Mouse (Mus musculus) limb, embryonic 11.5 days (tissue): ENCODE measurements at regions not wholly inside any gene's neighbourhood (a gene's known extent, or its start where the extent isn't known, plus 50 kb on each side); places are given as distances from the start of the nearest gene placed in this dataset.

Experiments used
- ATAC-seq: fragments of 200-750 bp; cut with Nextera tagmentation; 2 replicates; pipeline ENCODE4 v1.8.0; 2017; ENCODE audit warnings: low read depth; ENCODE audit not compliant: insufficient number of reproducible peaks, low FRiP score, low TSS enrichment
- DNase-seq: peaks from one replicate; pipeline ENCODE4 v3.0.0-alpha.2; 2015; ENCODE audit warnings: low spot score
- H3K27ac ChIP-seq: fragments of 300-500 bp; sonication (generic); replicated peaks from 2 replicates; pipeline ENCODE4 v1.5.1; 2014; ENCODE audit warnings: low read depth, mild to moderate bottlenecking, low read length
- H3K27me3 ChIP-seq: fragments of 300-500 bp; sonication (generic); 2 replicates; pipeline ENCODE4 v1.6.1; 2014; ENCODE audit warnings: mild to moderate bottlenecking, low read length, mixed read lengths; ENCODE audit not compliant: control insufficient read depth, insufficient read depth
- H3K36me3 ChIP-seq: fragments of 300-500 bp; sonication (generic); 2 replicates; pipeline ENCODE4 v1.6.1; 2014; ENCODE audit warnings: mild to moderate bottlenecking, low read length, moderate library complexity, mixed read lengths; ENCODE audit not compliant: control insufficient read depth, insufficient read depth
- H3K4me1 ChIP-seq: fragments of 300-500 bp; sonication (generic); 2 replicates; pipeline ENCODE4 v1.6.1; 2014; ENCODE audit warnings: low read length, mixed read lengths; ENCODE audit not compliant: control insufficient read depth, insufficient read depth
- H3K4me2 ChIP-seq: fragments of 300-500 bp; sonication (generic); 2 replicates; pipeline ENCODE4 v1.6.1; 2014; ENCODE audit warnings: low read depth, mild to moderate bottlenecking, moderate library complexity; ENCODE audit not compliant: severe bottlenecking
- H3K4me3 ChIP-seq: fragments of 300-500 bp; sonication (generic); 2 replicates; pipeline ENCODE4 v1.5.1; 2014; ENCODE audit warnings: low read depth, low read length
- H3K9ac ChIP-seq: fragments of 300-500 bp; sonication (generic); 2 replicates; pipeline ENCODE4 v1.6.1; 2014; ENCODE audit warnings: mild to moderate bottlenecking, low read length
- H3K9me3 ChIP-seq: fragments of 300-500 bp; sonication (generic); 2 replicates; pipeline ENCODE4 v1.6.1; 2016; ENCODE audit warnings: low read length; ENCODE audit not compliant: control insufficient read depth
- WGBS: fragments of 180-500 bp; shearing (Covaris S2); extraction: QIAGEN DNeasy Blood & Tissue Kit; methylation state at CpG from one replicate; pipeline ENCODE4 v1.1.7; 2014; 5-methylcytosine and 5-hydroxymethylcytosine counted together

DNA sequence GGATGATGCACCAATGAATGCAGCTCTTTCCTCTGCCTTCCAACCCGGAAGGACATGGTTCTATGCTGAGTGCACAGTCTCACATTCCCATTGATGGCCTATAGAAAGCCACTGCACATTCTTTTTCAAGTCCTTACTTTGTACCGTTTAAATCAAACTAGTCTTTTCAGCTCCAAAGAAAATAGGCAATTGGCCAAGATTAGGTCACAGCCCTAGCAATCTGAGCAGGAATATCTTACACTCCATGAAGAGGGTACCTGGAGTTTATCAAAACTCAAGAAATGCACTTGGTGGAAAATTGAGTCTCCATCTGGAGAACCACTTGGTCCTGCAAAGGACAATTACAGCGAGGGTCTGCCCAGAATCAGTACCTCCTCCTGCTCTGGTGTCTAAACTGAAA is 253.4 kb downstream of the Sox4 start:
- WGBS, result 72% methylated on average over 3 of the region's 3 CpGs
- no peak overlapping the region for H3K9ac ChIP-seq
- no peaks in the 10 kb centered on the region for H3K9me3 ChIP-seq
- no peaks in the 10 kb centered on the region for H3K36me3 ChIP-seq
- DNase-seq (no peak), ATAC-seq (no peak)
- H3K27me3 ChIP-seq, result no peaks in the 10 kb centered on the region
- no peak overlapping the region for H3K4me2 ChIP-seq
- H3K4me1 ChIP-seq, result peaks cover 30% of the 10 kb centered on the region
- H3K27ac ChIP-seq, result no peak overlapping the region
- H3K4me3 ChIP-seq, result no peak overlapping the region

DNA sequence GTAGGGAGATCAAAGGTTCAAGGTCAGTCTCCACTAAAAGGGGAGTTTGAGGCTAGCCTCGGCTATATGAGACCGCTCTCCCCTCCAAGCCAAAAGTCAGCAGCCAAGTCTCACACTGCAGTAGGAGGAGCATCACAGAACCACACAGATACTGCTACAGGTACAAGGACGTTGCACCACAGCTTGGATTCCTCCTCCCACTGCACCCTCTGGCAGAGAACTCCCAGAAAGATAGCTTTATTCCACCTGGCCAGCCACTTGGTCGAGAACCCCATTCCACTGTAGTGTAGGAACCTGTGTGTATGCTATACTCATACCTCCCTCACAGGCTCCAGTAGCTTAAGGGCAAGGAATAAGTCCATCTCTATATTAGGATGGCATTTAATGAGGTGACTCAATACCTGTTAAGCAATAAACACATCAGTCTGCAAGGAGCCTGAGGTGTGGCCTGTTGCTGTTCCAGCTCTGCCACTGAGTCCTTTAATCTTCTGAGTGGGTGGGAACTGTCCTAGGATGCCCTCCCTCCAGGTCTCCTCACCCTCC is 254.0 kb downstream of the Sox4 start:
- H3K9me3 ChIP-seq, result no peaks in the 10 kb centered on the region
- no peak overlapping the region for H3K9ac ChIP-seq
- no peak for DNase-seq
- no peak overlapping the region for H3K4me2 ChIP-seq
- no peak for ATAC-seq
- WGBS, result 82% methylated on average over 4 of the region's 4 CpGs
- no peaks in the 10 kb centered on the region for H3K36me3 ChIP-seq
- no peaks in the 10 kb centered on the region for H3K27me3 ChIP-seq
- H3K4me1 ChIP-seq, result peaks cover 30% of the 10 kb centered on the region
- H3K27ac ChIP-seq, result no peak overlapping the region
- no peak overlapping the region for H3K4me3 ChIP-seq

DNA sequence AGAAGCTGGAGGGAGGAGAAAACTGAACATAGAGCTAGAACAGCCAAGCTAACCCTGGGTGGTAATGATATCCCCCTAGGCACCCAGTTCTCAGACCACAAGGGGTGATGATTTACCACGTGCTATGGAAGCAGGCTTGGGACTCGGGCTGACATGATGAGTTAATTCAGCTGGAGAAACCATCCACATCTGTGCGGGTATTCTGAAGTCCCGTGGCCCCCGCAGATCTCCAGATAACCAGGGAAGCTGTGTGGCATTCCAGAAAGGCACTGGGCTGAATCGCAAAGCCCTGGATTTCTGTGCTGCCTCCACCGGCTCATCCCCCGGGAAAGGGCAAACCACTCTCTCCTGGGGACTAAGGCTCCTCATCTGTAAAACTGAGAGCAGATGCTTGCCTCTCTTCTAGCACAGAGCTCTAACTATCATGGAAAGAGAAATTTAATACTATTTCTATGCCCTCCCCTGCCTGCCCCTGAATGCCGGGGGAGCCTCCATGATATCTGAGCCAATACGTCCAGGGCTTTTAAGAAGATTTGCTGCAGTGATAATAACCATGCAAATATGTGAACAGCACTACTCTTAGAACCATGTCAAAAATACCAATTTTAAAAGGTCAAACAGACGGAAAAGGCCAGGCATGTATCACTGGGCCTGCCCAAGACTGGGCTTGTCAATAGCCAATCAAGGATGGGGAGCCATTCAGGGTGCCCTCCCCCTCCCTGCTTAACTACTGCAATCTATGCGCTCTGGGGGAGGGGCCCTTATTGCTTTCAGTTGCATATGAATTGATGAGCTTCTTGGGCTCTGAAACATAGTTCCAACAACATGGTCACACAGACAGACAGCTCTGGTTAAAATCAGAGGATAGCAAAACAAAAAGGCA is 255.5 kb downstream of the Sox4 start:
- 0 out of 2 replicates have a peak overlapping the region, but pooled peaks have one; percentile 33 for H3K27ac ChIP-seq
- H3K36me3 ChIP-seq, result no peaks in the 10 kb centered on the region
- ATAC-seq, result 0 out of 2 replicates have a peak, but pooled peaks have one; percentile 14
- 28% methylated on average over 12 of the region's 12 CpGs for WGBS
- peaks cover 36% of the 10 kb centered on the region for H3K4me1 ChIP-seq
- DNase-seq, result peak; percentile 38
- H3K9me3 ChIP-seq, result no peaks in the 10 kb centered on the region
- 0 out of 2 replicates have a peak overlapping the region, but pooled peaks have one; percentile 10 for H3K4me2 ChIP-seq
- no peak overlapping the region for H3K4me3 ChIP-seq
- H3K27me3 ChIP-seq, result no peaks in the 10 kb centered on the region
- no peak overlapping the region for H3K9ac ChIP-seq

DNA sequence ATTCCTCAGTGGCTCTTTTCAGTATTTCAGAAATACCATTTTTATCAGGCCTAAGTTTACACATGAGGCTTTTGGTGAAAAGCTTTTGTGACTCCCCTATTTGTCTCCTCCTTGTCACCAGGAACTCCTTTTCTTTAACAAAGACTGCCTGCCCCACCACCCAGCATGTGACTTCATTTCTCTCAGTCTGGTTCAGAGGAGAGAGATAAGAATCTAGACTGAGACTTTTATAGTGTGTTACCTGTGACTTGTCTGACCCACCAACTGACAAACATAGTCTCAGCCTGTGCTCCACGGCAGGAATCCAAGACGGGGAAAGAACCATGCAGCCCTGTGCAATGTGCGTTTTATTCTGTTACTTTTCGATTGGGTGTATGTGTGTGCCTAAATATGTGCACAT is 260.4 kb downstream of the Sox4 start:
- no peak for ATAC-seq
- H3K4me1 ChIP-seq, result peaks cover 45% of the 10 kb centered on the region
- WGBS, result 36% methylated on average over 4 of the region's 4 CpGs
- no peak overlapping the region for H3K4me3 ChIP-seq
- H3K36me3 ChIP-seq, result no peaks in the 10 kb centered on the region
- H3K9me3 ChIP-seq, result no peaks in the 10 kb centered on the region
- DNase-seq, result no peak
- H3K27me3 ChIP-seq, result no peaks in the 10 kb centered on the region
- no peak overlapping the region for H3K4me2 ChIP-seq
- H3K9ac ChIP-seq, result no peak overlapping the region
- H3K27ac ChIP-seq, result no peak overlapping the region

DNA sequence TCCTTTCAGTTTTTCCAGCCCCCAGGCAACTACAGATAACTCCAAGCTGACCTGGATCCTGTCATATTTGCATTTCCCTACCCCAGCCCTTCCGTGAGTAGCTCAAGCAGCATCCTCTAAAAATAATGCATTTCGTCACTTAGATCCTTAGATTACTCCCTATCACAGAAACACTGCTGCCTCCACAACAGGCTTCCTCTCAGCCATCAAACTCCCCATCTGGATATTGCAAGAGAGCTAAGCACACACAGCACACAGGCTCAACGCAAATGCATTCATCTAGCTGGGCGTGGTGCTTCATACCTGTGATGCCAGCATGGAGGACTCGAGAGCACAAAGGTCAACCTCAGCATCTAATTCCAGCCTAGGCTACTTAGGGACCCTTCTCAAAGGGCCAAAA is 260.9 kb downstream of the Sox4 start:
- Histone ChIP-seq H3K4me3 (no peak overlapping the region), H3K9me3 (no peaks in the 10 kb centered on the region), H3K4me1 (peaks cover 40% of the 10 kb centered on the region), H3K9ac (no peak overlapping the region), H3K4me2 (no peak overlapping the region), H3K27ac (no peak overlapping the region), H3K27me3 (no peaks in the 10 kb centered on the region), H3K36me3 (no peaks in the 10 kb centered on the region)
- DNase-seq (no peak), ATAC-seq (no peak)
- 57% methylated on average over 5 of the region's 5 CpGs for WGBS

DNA sequence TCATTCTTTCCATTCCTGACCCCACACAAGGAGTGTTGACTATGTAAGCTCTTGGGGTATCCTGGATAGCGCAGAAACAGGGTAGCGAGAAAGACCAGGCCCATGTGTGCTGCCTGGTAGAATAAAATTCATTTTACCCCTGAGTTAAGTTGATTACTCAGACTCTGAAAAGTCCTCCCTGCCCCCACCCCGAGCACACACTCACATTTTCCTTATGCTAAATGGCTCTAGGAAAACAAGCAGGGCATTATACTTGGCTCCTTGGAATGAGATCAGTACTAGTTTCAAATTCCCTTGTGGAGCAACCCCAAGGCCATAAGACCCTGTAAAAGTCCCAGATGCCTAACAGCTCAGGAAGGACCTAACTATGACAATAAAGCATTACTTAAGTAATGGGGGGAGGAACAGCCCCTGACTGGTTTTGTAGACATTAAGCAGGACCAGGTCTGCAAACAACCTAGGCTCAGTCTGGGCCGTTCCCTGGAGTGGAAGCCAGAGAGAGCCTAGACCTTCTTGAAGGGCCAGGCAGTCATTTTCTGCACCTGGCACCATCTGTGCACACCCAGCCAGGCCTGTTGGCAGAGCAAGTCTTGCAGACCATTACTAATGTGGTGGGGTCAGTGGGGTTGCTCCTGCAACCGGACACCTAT is 262.9 kb downstream of the Sox4 start:
- Histone ChIP-seq H3K9me3 (no peaks in the 10 kb centered on the region), H3K4me1 (peaks cover 27% of the 10 kb centered on the region), H3K27ac (peak overlapping the region; percentile 57), H3K9ac (no peak overlapping the region), H3K4me3 (no peak overlapping the region), H3K4me2 (no peak overlapping the region), H3K36me3 (no peaks in the 10 kb centered on the region), H3K27me3 (no peaks in the 10 kb centered on the region)
- ATAC-seq (peak; percentile 95), DNase-seq (peak; percentile 84)
- 23% methylated on average over 5 of the region's 5 CpGs for WGBS

DNA sequence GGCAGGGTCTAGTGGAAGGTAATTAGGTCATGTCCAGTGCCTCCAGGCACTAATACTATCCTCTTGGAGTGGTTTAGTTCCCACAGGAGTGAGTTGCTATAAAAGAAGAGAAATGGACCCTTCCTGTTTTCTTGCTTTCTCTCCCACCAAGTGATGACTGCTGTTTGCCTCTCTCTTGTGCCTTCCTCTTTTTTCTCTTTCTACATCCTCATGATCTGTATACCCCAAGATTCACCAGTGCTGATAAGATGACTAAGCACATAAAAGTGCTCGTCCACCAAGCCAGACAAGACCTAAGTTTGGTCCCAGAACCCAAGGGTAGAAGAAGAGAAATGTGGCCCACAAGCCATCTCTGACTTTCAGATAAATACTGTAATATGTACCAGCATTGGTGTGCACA is 265.7 kb downstream of the Sox4 start:
- Histone ChIP-seq H3K4me3 (no peak overlapping the region), H3K27ac (no peak overlapping the region), H3K9me3 (no peaks in the 10 kb centered on the region), H3K9ac (no peak overlapping the region), H3K27me3 (no peaks in the 10 kb centered on the region), H3K4me2 (no peak overlapping the region), H3K4me1 (peaks cover 15% of the 10 kb centered on the region), H3K36me3 (no peaks in the 10 kb centered on the region)
- DNase-seq (no peak), ATAC-seq (no peak)
- WGBS, result 83% methylated on average over 1 of the region's 1 CpGs

GRCm38 (mm10) chr13:28684311-28684710 is 269.2 kb downstream of the Sox4 start:
- H3K9me3 ChIP-seq, result no peaks in the 10 kb centered on the region
- WGBS, result 83% methylated on average over 3 of the region's 3 CpGs
- no peak overlapping the region for H3K27ac ChIP-seq
- H3K4me3 ChIP-seq, result no peak overlapping the region
- H3K9ac ChIP-seq, result no peak overlapping the region
- no peaks in the 10 kb centered on the region for H3K36me3 ChIP-seq
- no peak for DNase-seq
- ATAC-seq, result no peak
- no peak overlapping the region for H3K4me2 ChIP-seq
- H3K4me1 ChIP-seq, result no peaks in the 10 kb centered on the region
- H3K27me3 ChIP-seq, result no peaks in the 10 kb centered on the region
